Mouse (Mus musculus): ENCODE measurements around the gene Clpb. TPM values are rescaled to one million over a fixed set of nuclear protein-coding genes. Genes with fewer than 3 reads are reported as not detected.

Clpb gene
- polyA plus RNA-seq, 1 experiment from 2014 or later, result 40.2 TPM

GRCm38 (mm10) chr7:101684671-101685070 is 21.2 kb downstream of the Clpb start:
- Histone ChIP-seq H3K9ac (ENCODE audit: low read length) (no peak overlapping the region), H3K27ac (replicated peaks) (no peak overlapping the region), H3K4me3 (ENCODE audit: low read depth, low read length) (no peak overlapping the region), H3K36me3 (ENCODE audit: control insufficient read depth, insufficient read depth, low read length) (no peaks in the 10 kb centered on the region), H3K4me1 (replicated peaks; ENCODE audit: control insufficient read depth, insufficient read depth) (no peaks in the 10 kb centered on the region), H3K4me2 (replicated peaks; ENCODE audit: low read depth) (no peak overlapping the region), H3K27me3 (ENCODE audit: control insufficient read depth, insufficient read depth, low read length) (no peaks in the 10 kb centered on the region), H3K9me3 (ENCODE audit: control insufficient read depth, low read length) (no peaks in the 10 kb centered on the region)
- 0 out of 2 replicates have a peak, but pooled peaks have one; percentile 38 for ATAC-seq (ENCODE audit: low FRiP score, low TSS enrichment)
- DNase-seq (ENCODE audit: low spot score), result no peak
- WGBS, result 56% methylated on average over 3 of the region's 3 CpGs
- TF ChIP-seq CTCF (IDR thresholded peaks at IDR 0.05; ENCODE audit: low read depth) (no peak), EP300 (optimal IDR thresholded peaks at IDR 0.05) (no peak)

- H3K27me3 ChIP-seq (ENCODE audit: control insufficient read depth, insufficient read depth, low read length), result no peaks in the 10 kb centered on the region
- no peak overlapping the region for H3K27ac ChIP-seq (replicated peaks)
- 86% methylated on average over 2 of the region's 2 CpGs for WGBS
- no peaks in the 10 kb centered on the region for H3K36me3 ChIP-seq (ENCODE audit: control insufficient read depth, insufficient read depth, low read length)
- H3K4me2 ChIP-seq (replicated peaks; ENCODE audit: low read depth), result no peak overlapping the region
- no peak overlapping the region for H3K4me3 ChIP-seq (ENCODE audit: low read depth, low read length)
- TF ChIP-seq EP300 (optimal IDR thresholded peaks at IDR 0.05) (no peak), CTCF (IDR thresholded peaks at IDR 0.05; ENCODE audit: low read depth) (no peak)
- H3K9me3 ChIP-seq (ENCODE audit: control insufficient read depth, low read length), result no peaks in the 10 kb centered on the region
- H3K9ac ChIP-seq (ENCODE audit: low read length), result no peak overlapping the region
- DNase-seq (ENCODE audit: low spot score) (no peak), ATAC-seq (ENCODE audit: low FRiP score, low TSS enrichment) (no peak)
- no peaks in the 10 kb centered on the region for H3K4me1 ChIP-seq (replicated peaks; ENCODE audit: control insufficient read depth, insufficient read depth)
Observed at GRCm38 (mm10) chr7:101687144-101687543, 23.7 kb downstream of the Clpb start.

GRCm38 (mm10) chr7:101690471-101690870 is 27.0 kb downstream of the Clpb start:
- Histone ChIP-seq H3K9ac (ENCODE audit: low read length) (no peak overlapping the region), H3K27ac (replicated peaks) (no peak overlapping the region), H3K27me3 (ENCODE audit: control insufficient read depth, insufficient read depth, low read length) (no peaks in the 10 kb centered on the region), H3K4me2 (replicated peaks; ENCODE audit: low read depth) (no peak overlapping the region), H3K4me1 (replicated peaks; ENCODE audit: control insufficient read depth, insufficient read depth) (no peaks in the 10 kb centered on the region), H3K36me3 (ENCODE audit: control insufficient read depth, insufficient read depth, low read length) (no peaks in the 10 kb centered on the region), H3K4me3 (ENCODE audit: low read depth, low read length) (no peak overlapping the region), H3K9me3 (ENCODE audit: control insufficient read depth, low read length) (no peaks in the 10 kb centered on the region)
- TF ChIP-seq EP300 (optimal IDR thresholded peaks at IDR 0.05), result no peak
- no peak for TF ChIP-seq CTCF (IDR thresholded peaks at IDR 0.05; ENCODE audit: low read depth)
- DNase-seq (ENCODE audit: low spot score) (no peak), ATAC-seq (ENCODE audit: low FRiP score, low TSS enrichment) (no peak)
- 63% methylated on average over 2 of the region's 2 CpGs for WGBS

GRCm38 (mm10) chr7:101691863-101692262 is 28.4 kb downstream of the Clpb start:
- no peak overlapping the region for H3K4me2 ChIP-seq (replicated peaks; ENCODE audit: low read depth)
- H3K36me3 ChIP-seq (ENCODE audit: control insufficient read depth, insufficient read depth, low read length), result no peaks in the 10 kb centered on the region
- no peak overlapping the region for H3K9ac ChIP-seq (ENCODE audit: low read length)
- ATAC-seq (ENCODE audit: low FRiP score, low TSS enrichment), result no peak
- no peaks in the 10 kb centered on the region for H3K27me3 ChIP-seq (ENCODE audit: control insufficient read depth, insufficient read depth, low read length)
- H3K9me3 ChIP-seq (ENCODE audit: control insufficient read depth, low read length), result no peaks in the 10 kb centered on the region
- no peak for TF ChIP-seq CTCF (IDR thresholded peaks at IDR 0.05; ENCODE audit: low read depth)
- no peak for TF ChIP-seq EP300 (optimal IDR thresholded peaks at IDR 0.05)
- H3K4me1 ChIP-seq (replicated peaks; ENCODE audit: control insufficient read depth, insufficient read depth), result no peaks in the 10 kb centered on the region
- 87% methylated on average over 8 of the region's 8 CpGs for WGBS
- H3K27ac ChIP-seq (replicated peaks), result no peak overlapping the region
- H3K4me3 ChIP-seq (ENCODE audit: low read depth, low read length), result no peak overlapping the region
- DNase-seq (ENCODE audit: low spot score), result no peak

GRCm38 (mm10) chr7:101692446-101692845 is 29.0 kb downstream of the Clpb start:
- no peak overlapping the region for H3K9ac ChIP-seq (ENCODE audit: low read length)
- ATAC-seq (ENCODE audit: low FRiP score, low TSS enrichment) (no peak), DNase-seq (ENCODE audit: low spot score) (no peak)
- no peaks in the 10 kb centered on the region for H3K27me3 ChIP-seq (ENCODE audit: control insufficient read depth, insufficient read depth, low read length)
- H3K4me3 ChIP-seq (ENCODE audit: low read depth, low read length), result no peak overlapping the region
- no peak overlapping the region for H3K4me2 ChIP-seq (replicated peaks; ENCODE audit: low read depth)
- no peaks in the 10 kb centered on the region for H3K4me1 ChIP-seq (replicated peaks; ENCODE audit: control insufficient read depth, insufficient read depth)
- TF ChIP-seq EP300 (optimal IDR thresholded peaks at IDR 0.05) (no peak), CTCF (IDR thresholded peaks at IDR 0.05; ENCODE audit: low read depth) (no peak)
- no peaks in the 10 kb centered on the region for H3K36me3 ChIP-seq (ENCODE audit: control insufficient read depth, insufficient read depth, low read length)
- H3K9me3 ChIP-seq (ENCODE audit: control insufficient read depth, low read length), result no peaks in the 10 kb centered on the region
- 75% methylated on average over 14 of the region's 14 CpGs for WGBS
- no peak overlapping the region for H3K27ac ChIP-seq (replicated peaks)

GRCm38 (mm10) chr7:101695483-101695882 is 32.0 kb downstream of the Clpb start:
- Histone ChIP-seq H3K27me3 (ENCODE audit: control insufficient read depth, insufficient read depth, low read length) (no peaks in the 10 kb centered on the region), H3K4me1 (replicated peaks; ENCODE audit: control insufficient read depth, insufficient read depth) (no peaks in the 10 kb centered on the region), H3K4me3 (ENCODE audit: low read depth, low read length) (no peak overlapping the region), H3K4me2 (replicated peaks; ENCODE audit: low read depth) (no peak overlapping the region), H3K9me3 (ENCODE audit: control insufficient read depth, low read length) (no peaks in the 10 kb centered on the region), H3K36me3 (ENCODE audit: control insufficient read depth, insufficient read depth, low read length) (no peaks in the 10 kb centered on the region), H3K27ac (replicated peaks) (no peak overlapping the region), H3K9ac (ENCODE audit: low read length) (no peak overlapping the region)
- DNase-seq (ENCODE audit: low spot score) (no peak), ATAC-seq (ENCODE audit: low FRiP score, low TSS enrichment) (no peak)
- TF ChIP-seq EP300 (optimal IDR thresholded peaks at IDR 0.05), result no peak
- no peak for TF ChIP-seq CTCF (IDR thresholded peaks at IDR 0.05; ENCODE audit: low read depth)
- 54% methylated on average over 5 of the region's 5 CpGs for WGBS

Measured in stomach, postnatal 0 days (tissue).